Mouse (Mus musculus) heart, embryonic 15.5 days (tissue): ENCODE measurements around the gene Chd4. TPM values are rescaled to one million over a fixed set of nuclear protein-coding genes. Genes with fewer than 3 reads are reported as not detected.

Experiments
- ATAC-seq: fragments of 200-750 bp; cut with Nextera tagmentation; replicated peaks from 2 replicates; pipeline ENCODE4 v1.8.0; 2017; ENCODE audit warnings: low read depth, moderate TSS enrichment; ENCODE audit not compliant: insufficient number of reproducible peaks, insufficient read depth, low FRiP score
- H3K27ac ChIP-seq: fragments of 300-500 bp; sonication (generic); 2 replicates; pipeline ENCODE4 v1.5.1; 2015; ENCODE audit warnings: mild to moderate bottlenecking, inconsistent platforms
- H3K27me3 ChIP-seq: fragments of 300-500 bp; sonication (generic); 2 replicates; pipeline ENCODE4 v1.6.1; 2015; ENCODE audit warnings: inconsistent platforms
- H3K36me3 ChIP-seq: fragments of 300-500 bp; sonication (generic); 2 replicates; pipeline ENCODE4 v1.6.1; 2015; ENCODE audit warnings: mild to moderate bottlenecking, inconsistent platforms
- H3K4me1 ChIP-seq: fragments of 300-500 bp; sonication (generic); replicated peaks from 2 replicates; pipeline ENCODE4 v1.6.1; 2015; ENCODE audit warnings: inconsistent platforms
- H3K4me2 ChIP-seq: fragments of 300-500 bp; sonication (generic); 2 replicates; pipeline ENCODE4 v1.6.1; 2015; ENCODE audit warnings: inconsistent platforms, mild to moderate bottlenecking, moderate library complexity
- H3K4me3 ChIP-seq: fragments of 300-500 bp; sonication (generic); 2 replicates; pipeline ENCODE4 v1.5.1; 2015; ENCODE audit warnings: mild to moderate bottlenecking, inconsistent platforms
- H3K9ac ChIP-seq: fragments of 300-500 bp; sonication (generic); 2 replicates; pipeline ENCODE4 v1.6.1; 2015; ENCODE audit warnings: mild to moderate bottlenecking, inconsistent platforms
- H3K9me3 ChIP-seq: fragments of 300-500 bp; sonication (generic); replicated peaks from 2 replicates; pipeline ENCODE4 v1.6.1; 2016; ENCODE audit warnings: inconsistent platforms
- WGBS: fragments of 180-500 bp; shearing (Covaris S2); methylation state at CpG from one replicate; pipeline ENCODE4 v1.1.7; 2015; ENCODE audit warnings: mixed read lengths; 5-methylcytosine and 5-hydroxymethylcytosine counted together
- polyA plus RNA-seq: library from polyadenylated mRNA; unstranded; fragments of >200 nt; fragmentation: Nextera tagmentation; extraction: Ambion mirVana; gene quantifications from 2 replicates; pipeline ENCODE4 v1.2.1, GENCODE M21; 2015

Chd4 gene
- polyA plus RNA-seq, 1 experiment from 2014 or later: 61.1 TPM

DNA sequence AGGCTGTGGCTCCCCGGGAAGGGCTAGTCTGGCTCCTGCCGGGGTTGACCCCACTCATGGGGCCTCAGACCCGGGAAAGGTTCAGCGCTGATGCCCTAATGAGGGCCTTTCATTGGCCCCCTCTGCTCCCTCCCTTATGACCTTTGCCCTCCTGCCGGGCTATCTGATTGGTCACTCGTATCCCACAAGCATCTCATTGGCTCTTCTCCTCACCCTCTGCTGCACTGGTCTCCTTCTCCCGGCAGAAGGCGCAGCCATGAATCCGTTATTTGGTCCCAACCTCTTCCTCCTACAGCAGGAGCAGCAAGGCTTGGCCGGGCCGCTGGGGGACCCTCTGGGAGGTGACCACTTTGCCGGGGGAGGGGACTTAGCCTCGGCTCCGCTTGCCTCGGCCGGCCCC lies 49.2 kb downstream of the Chd4 start, which contains the start of gene Iffo1:
Gene Iffo1, plus strand, starts transcription at position 241 of the 400 bp plus-strand sequence.
- Histone ChIP-seq H3K9ac (peak within 1 kb of the TSS; percentile 81), H3K36me3 (peaks cover 32% of the 10 kb centered on the region), H3K4me2 (peak within 1 kb of the TSS; percentile 75), H3K4me1 (peaks cover 52% of the 10 kb centered on the region), H3K9me3 (no peaks in the 10 kb centered on the region), H3K27ac (peak within 1 kb of the TSS; percentile 95), H3K4me3 (peak within 1 kb of the TSS; percentile 74), H3K27me3 (no peaks in the 10 kb centered on the region)
- ATAC-seq: peak; percentile 77
- WGBS: 1% methylated on average over 16 of the region's 16 CpGs

- Histone ChIP-seq H3K9me3 (no peaks in the 10 kb centered on the region), H3K4me3 (peak overlapping the region; percentile 74), H3K36me3 (peaks cover 27% of the 10 kb centered on the region), H3K9ac (peak overlapping the region; percentile 81), H3K27me3 (no peaks in the 10 kb centered on the region), H3K4me1 (peaks cover 56% of the 10 kb centered on the region), H3K4me2 (peak overlapping the region; percentile 75), H3K27ac (peak overlapping the region; percentile 95)
- 2% methylated on average over 35 of the region's 35 CpGs for WGBS
- peak; percentile 23; the same call in 1 of the 2 replicates for ATAC-seq
Measured at GRCm38 (mm10) chr6:125145479-125145951, 49.7 kb downstream of the Chd4 start.

DNA sequence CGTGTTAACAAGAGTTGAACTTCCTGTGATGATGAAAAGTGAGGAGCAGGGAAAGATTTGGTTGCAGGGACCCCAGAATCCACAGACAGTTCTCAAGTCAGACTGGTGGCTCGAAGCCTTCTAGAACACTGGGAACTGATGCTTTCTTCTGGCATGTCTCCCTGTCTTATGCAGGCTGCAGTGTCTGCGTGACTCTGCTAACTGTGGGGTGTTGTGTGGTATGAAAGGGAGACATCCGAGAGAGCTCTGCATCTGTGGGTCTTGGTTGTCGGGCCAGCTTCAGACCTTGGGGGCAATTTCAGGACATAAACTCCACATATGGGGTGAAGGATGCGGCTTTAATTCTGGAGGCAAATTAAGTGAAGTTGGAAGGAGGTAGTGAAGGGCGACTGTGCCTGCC lies 50.4 kb downstream of the Chd4 start:
- Histone ChIP-seq H3K9me3 (no peaks in the 10 kb centered on the region), H3K9ac (peak overlapping the region; percentile 81), H3K36me3 (peaks cover 20% of the 10 kb centered on the region), H3K4me3 (peak overlapping the region; percentile 74), H3K27ac (peak overlapping the region; percentile 95), H3K4me2 (peak overlapping the region; percentile 75), H3K4me1 (peaks cover 57% of the 10 kb centered on the region), H3K27me3 (no peaks in the 10 kb centered on the region)
- ATAC-seq: no peak
- 42% methylated on average over 7 of the region's 7 CpGs for WGBS

DNA sequence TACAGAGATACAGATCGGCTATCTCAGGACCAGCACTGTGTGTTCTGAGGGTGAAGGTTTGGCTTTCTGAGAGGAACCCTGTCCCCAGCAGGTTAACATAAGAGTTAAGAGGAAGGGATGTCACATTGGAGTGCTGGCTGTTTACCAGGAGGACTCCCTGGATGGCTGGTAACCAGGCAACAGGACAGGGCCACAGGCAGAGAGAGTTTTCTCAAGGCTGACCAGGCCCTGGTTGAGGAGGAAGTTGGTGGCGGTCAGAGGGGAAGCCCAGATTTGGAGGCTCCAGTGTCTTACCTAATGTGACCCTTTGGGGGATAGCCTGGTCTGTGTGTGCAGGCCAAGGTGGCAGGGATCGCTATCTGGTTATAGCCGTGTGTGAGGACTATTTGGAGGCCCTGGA lies 51.0 kb downstream of the Chd4 start:
- peak overlapping the region; percentile 74 for H3K4me3 ChIP-seq
- no peaks in the 10 kb centered on the region for H3K27me3 ChIP-seq
- H3K4me1 ChIP-seq: peaks cover 57% of the 10 kb centered on the region
- ATAC-seq: no peak
- 47% methylated on average over 4 of the region's 4 CpGs for WGBS
- H3K36me3 ChIP-seq: peaks cover 17% of the 10 kb centered on the region
- H3K27ac ChIP-seq: peak overlapping the region; percentile 95
- H3K4me2 ChIP-seq: peak overlapping the region; percentile 75
- H3K9ac ChIP-seq: peak overlapping the region; percentile 46
- no peaks in the 10 kb centered on the region for H3K9me3 ChIP-seq

GRCm38 (mm10) chr6:125147329-125147728 lies 51.5 kb downstream of the Chd4 start:
- Histone ChIP-seq H3K4me1 (peaks cover 57% of the 10 kb centered on the region), H3K4me2 (peak overlapping the region; percentile 75)

DNA sequence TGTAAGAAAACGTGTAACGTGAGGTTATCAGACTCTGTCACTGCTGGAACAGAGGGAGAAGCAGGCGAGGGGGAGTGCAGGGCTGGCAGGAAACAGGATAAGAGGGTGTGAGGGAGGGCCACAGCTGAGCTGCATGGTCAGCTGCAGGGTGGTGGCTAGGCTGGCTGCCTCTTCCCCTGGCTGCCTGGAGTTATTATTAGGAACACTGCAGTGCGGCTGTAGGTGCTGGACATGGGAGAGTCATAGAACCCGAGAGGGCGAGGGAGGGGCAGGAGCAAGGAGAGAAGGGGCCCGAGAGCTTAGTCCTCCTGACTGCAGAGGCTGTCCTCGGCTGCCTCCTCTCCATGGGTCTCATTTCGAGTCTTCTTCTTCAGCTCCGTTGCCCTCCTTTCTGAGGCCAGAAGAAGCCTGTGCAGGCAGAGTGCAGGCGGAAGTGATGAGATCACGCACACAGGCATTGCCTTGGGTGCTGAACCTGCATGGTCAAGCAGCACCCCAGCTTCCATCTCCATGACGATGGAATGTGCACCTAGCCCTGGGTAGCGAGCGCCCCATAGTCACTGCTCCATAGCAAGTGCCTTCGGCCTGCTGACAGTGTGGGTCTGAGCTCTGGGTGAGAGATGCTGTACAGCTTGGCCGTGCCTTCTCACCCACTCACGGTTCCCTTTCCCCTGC lies 52.6 kb downstream of the Chd4 start:
- ATAC-seq: peak; percentile 81
- H3K4me2 ChIP-seq: peak overlapping the region; percentile 75
- H3K4me1 ChIP-seq: peaks cover 57% of the 10 kb centered on the region
- H3K36me3 ChIP-seq: peaks cover 22% of the 10 kb centered on the region; the same call in 1 of the 2 replicates
- peak overlapping the region; percentile 74 for H3K4me3 ChIP-seq
- 23% methylated on average over 18 of the region's 18 CpGs for WGBS
- H3K9ac ChIP-seq: peak overlapping the region; percentile 46
- H3K9me3 ChIP-seq: no peaks in the 10 kb centered on the region
- H3K27ac ChIP-seq: peak overlapping the region; percentile 95
- no peaks in the 10 kb centered on the region for H3K27me3 ChIP-seq

More at GRCm38 (mm10) chr6:125147329-125147728, 51.5 kb downstream of the Chd4 start:
- peaks cover 19% of the 10 kb centered on the region; the same call in 1 of the 2 replicates for H3K36me3 ChIP-seq
- H3K27me3 ChIP-seq: no peaks in the 10 kb centered on the region
- no peaks in the 10 kb centered on the region for H3K9me3 ChIP-seq
- ATAC-seq: no peak
- H3K9ac ChIP-seq: peak overlapping the region; percentile 46
- 49% methylated on average over 10 of the region's 10 CpGs for WGBS
- peak overlapping the region; percentile 74 for H3K4me3 ChIP-seq
- H3K27ac ChIP-seq: peak overlapping the region; percentile 95

- Histone ChIP-seq H3K4me3 (peak overlapping the region; percentile 74), H3K4me1 (peaks cover 57% of the 10 kb centered on the region), H3K4me2 (peak overlapping the region; percentile 75)
Measured at GRCm38 (mm10) chr6:125148926-125149568, 53.3 kb downstream of the Chd4 start.

DNA sequence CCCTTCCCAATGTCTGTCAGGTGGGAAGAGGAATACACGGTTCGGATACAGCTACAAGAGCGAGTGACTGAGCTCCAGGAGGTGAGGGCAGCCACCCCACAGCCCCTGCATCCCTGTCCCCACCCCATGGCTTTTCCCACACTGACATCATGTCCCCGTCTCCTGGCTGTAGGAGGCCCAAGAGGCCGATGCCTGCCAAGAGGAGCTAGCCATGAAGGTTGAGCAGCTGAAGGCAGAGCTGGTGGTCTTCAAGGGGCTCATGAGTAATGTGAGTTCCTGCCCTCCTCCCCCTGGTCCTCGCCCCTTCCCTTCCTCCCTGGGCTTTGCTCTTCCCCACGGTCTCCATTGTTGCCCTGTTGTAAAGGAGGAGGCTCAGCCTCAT lies 53.8 kb downstream of the Chd4 start:
- Histone ChIP-seq H3K9ac (peak overlapping the region; percentile 46), H3K27ac (peak overlapping the region; percentile 95), H3K4me3 (0 out of 2 replicates have a peak overlapping the region, but pooled peaks have one; percentile 74), H3K4me1 (peaks cover 54% of the 10 kb centered on the region), H3K9me3 (no peaks in the 10 kb centered on the region), H3K27me3 (no peaks in the 10 kb centered on the region), H3K4me2 (peak overlapping the region; percentile 75), H3K36me3 (peaks cover 21% of the 10 kb centered on the region; the same call in 1 of the 2 replicates)
- WGBS: 56% methylated on average over 7 of the region's 7 CpGs
- no peak for ATAC-seq

More at GRCm38 (mm10) chr6:125148926-125149568, 53.3 kb downstream of the Chd4 start:
- Histone ChIP-seq H3K27ac (peak overlapping the region; percentile 95), H3K9me3 (no peaks in the 10 kb centered on the region), H3K36me3 (peaks cover 21% of the 10 kb centered on the region; the same call in 1 of the 2 replicates), H3K9ac (peak overlapping the region; percentile 46), H3K27me3 (no peaks in the 10 kb centered on the region)
- ATAC-seq: no peak
- WGBS: 46% methylated on average over 16 of the region's 16 CpGs

DNA sequence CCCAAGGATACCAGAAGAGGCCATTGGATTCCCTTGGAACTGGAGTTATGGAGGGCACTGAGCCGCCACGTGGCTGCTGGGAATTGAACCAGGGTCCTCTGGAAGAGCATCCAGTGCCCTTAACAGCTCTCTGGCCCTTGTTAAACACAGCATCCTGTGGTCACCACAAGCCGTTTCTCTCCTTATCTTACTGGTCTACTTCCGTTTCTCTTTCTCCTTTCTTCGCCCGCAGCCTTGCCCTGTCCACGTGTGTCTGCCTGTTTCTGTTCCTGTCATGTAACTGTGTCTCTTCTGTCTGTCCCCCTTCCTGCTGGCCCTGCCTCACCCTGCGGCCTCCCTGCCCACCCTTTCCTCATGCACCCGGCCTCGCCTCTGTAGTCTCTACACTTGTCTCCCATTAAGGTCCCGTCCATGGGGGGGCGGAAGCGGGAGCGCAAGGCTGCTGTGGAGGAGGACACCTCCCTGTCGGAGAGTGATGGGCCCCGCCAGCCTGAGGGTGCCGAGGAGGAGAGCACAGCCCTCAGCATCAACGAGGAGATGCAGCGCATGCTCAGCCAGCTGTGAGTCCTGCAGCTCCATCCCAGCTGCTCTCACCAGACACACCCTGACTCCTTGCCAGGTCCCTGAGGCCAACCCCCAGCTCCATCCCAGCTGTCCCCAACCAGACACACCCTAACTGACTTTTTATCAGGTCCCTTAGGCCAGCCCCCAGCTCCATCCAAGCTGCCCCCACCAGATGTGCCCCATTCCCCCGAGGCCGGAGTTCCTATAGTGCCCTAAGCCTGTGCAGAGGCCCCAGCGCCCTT lies 56.6 kb downstream of the Chd4 start:
- 72% methylated on average over 22 of the region's 22 CpGs for WGBS
- H3K9ac ChIP-seq: no peak overlapping the region

GRCm38 (mm10) chr6:125153018-125153389 lies 57.2 kb downstream of the Chd4 start:
- no peaks in the 10 kb centered on the region for H3K9me3 ChIP-seq
- H3K36me3 ChIP-seq: peaks cover 25% of the 10 kb centered on the region; the same call in 1 of the 2 replicates
- no peak overlapping the region for H3K27ac ChIP-seq
- H3K4me2 ChIP-seq: no peak overlapping the region
- WGBS: 82% methylated on average over 5 of the region's 5 CpGs
- no peak for ATAC-seq
- no peak overlapping the region for H3K4me3 ChIP-seq
- peaks cover 24% of the 10 kb centered on the region for H3K4me1 ChIP-seq
- no peak overlapping the region for H3K9ac ChIP-seq
- no peaks in the 10 kb centered on the region for H3K27me3 ChIP-seq

More for the DNA sequence above, 56.6 kb downstream of the Chd4 start:
- Histone ChIP-seq H3K4me3 (no peak overlapping the region), H3K36me3 (peaks cover 25% of the 10 kb centered on the region; the same call in 1 of the 2 replicates), H3K27ac (no peak overlapping the region), H3K9me3 (no peaks in the 10 kb centered on the region), H3K27me3 (no peaks in the 10 kb centered on the region), H3K4me1 (peaks cover 30% of the 10 kb centered on the region), H3K4me2 (no peak overlapping the region)
- ATAC-seq: no peak

GRCm38 (mm10) chr6:125153682-125154081 lies 57.9 kb downstream of the Chd4 start:
- H3K27me3 ChIP-seq: no peaks in the 10 kb centered on the region
- peaks cover 25% of the 10 kb centered on the region; the same call in 1 of the 2 replicates for H3K36me3 ChIP-seq
- no peak overlapping the region for H3K9ac ChIP-seq
- H3K27ac ChIP-seq: no peak overlapping the region
- no peak for ATAC-seq
- no peaks in the 10 kb centered on the region for H3K9me3 ChIP-seq
- no peak overlapping the region for H3K4me3 ChIP-seq
- peaks cover 18% of the 10 kb centered on the region for H3K4me1 ChIP-seq
- H3K4me2 ChIP-seq: no peak overlapping the region
- WGBS: 88% methylated on average over 4 of the region's 4 CpGs
